Mouse (Mus musculus): ENCODE results near the gene Kank3. TPM values are rescaled to one million over a fixed set of nuclear protein-coding genes. Genes with fewer than 3 reads are reported as not detected.

Gene Kank3
- polyA plus RNA-seq (2015; fragmentation: Nextera tagmentation; extraction: Ambion mirVana) = 44.1 and 52.6 TPM in 2 replicates

- Histone ChIP-seq H3K27ac (peak within 1 kb of the TSS; percentile 75), H3K4me2 (peak within 1 kb of the TSS; percentile 80), H3K9me3 (replicated peaks) (no peaks in the 10 kb centered on the region), H3K4me3 (peak within 1 kb of the TSS; percentile 57), H3K9ac (peak within 1 kb of the TSS; percentile 45), H3K4me1 (replicated peaks) (peaks cover 26% of the 10 kb centered on the region), H3K27me3 (peaks cover 39% of the 10 kb centered on the region), H3K36me3 (no peaks in the 10 kb centered on the region)
- WGBS = under 1% methylated on average over 36 of the region's 36 CpGs
- peak; percentile 94 for ATAC-seq (replicated peaks; ENCODE audit: insufficient number of reproducible peaks, insufficient read depth, low FRiP score, low read depth)
Measured at GRCm38 (mm10) chr17:33810334-33811141, at the start of gene Kank3. Kank3 (plus strand) TSS chr17:33810519.

GRCm38 (mm10) chr17:33766389-33766788 lies 43.9 kb upstream of the Kank3 start:
- H3K36me3 ChIP-seq = no peaks in the 10 kb centered on the region
- no peaks in the 10 kb centered on the region for H3K9me3 ChIP-seq (replicated peaks)
- no peak overlapping the region for H3K9ac ChIP-seq
- H3K4me3 ChIP-seq = no peak overlapping the region
- ATAC-seq (replicated peaks; ENCODE audit: insufficient number of reproducible peaks, insufficient read depth, low FRiP score, low read depth) = no peak
- no peaks in the 10 kb centered on the region for H3K4me1 ChIP-seq (replicated peaks)
- 0 out of 2 replicates have a peak, but pooled peaks cover 2% of the 10 kb centered on the region for H3K27me3 ChIP-seq
- no peak overlapping the region for H3K27ac ChIP-seq
- WGBS = 63% methylated on average over 3 of the region's 3 CpGs
- H3K4me2 ChIP-seq = no peak overlapping the region

DNA sequence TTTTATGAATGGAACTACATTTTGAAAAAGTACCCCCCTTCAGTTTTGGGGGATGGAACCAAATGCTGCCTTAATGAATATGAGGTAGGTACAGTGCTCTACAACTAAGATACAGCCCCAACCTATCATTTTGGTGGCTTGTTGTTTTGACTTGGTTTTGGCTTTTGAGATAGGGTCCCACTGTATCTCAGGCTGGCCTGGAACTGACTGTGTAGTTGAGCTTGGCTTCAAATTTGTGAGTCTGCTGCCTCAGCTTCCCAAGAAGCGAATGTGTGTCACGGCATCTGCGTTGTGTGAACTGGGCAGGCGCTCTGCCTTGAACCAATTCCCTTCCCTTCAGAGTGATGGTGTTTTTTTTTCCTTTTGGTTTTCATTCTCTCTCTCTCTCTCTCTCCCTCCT lies 38.7 kb upstream of the Kank3 start:
- ATAC-seq (replicated peaks; ENCODE audit: insufficient number of reproducible peaks, insufficient read depth, low FRiP score, low read depth) = no peak
- no peaks in the 10 kb centered on the region for H3K4me1 ChIP-seq (replicated peaks)
- H3K9me3 ChIP-seq (replicated peaks) = no peaks in the 10 kb centered on the region
- no peak overlapping the region for H3K4me2 ChIP-seq
- H3K27ac ChIP-seq = no peak overlapping the region
- WGBS = 91% methylated on average over 4 of the region's 4 CpGs
- H3K27me3 ChIP-seq = 0 out of 2 replicates have a peak, but pooled peaks cover 3% of the 10 kb centered on the region
- H3K9ac ChIP-seq = no peak overlapping the region
- peaks cover 6% of the 10 kb centered on the region; the same call in 1 of the 2 replicates for H3K36me3 ChIP-seq
- no peak overlapping the region for H3K4me3 ChIP-seq

DNA sequence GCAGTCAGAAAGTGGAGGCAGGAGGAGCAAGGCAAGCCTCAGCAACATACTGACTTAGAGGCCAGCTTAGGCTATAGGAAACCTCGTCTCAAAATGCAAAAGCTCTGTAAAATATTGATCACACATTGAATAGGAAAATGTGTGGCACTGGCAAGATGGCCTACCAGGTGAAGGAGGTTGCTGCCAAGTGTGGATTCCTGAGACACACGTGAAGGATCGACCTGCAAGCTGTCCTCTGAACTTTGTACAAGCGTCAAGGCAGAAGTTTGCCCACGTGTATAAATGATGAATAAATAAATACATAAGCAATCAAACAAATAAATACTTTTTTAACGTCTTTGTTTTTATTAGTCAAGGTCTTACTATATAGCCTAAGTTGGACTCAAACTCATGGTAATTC lies 36.9 kb upstream of the Kank3 start:
- Histone ChIP-seq H3K4me2 (no peak overlapping the region), H3K27me3 (0 out of 2 replicates have a peak, but pooled peaks cover 3% of the 10 kb centered on the region), H3K9ac (no peak overlapping the region), H3K9me3 (replicated peaks) (no peaks in the 10 kb centered on the region), H3K4me3 (no peak overlapping the region), H3K27ac (no peak overlapping the region), H3K36me3 (peaks cover 11% of the 10 kb centered on the region; the same call in 1 of the 2 replicates), H3K4me1 (replicated peaks) (peaks cover 5% of the 10 kb centered on the region)
- no peak for ATAC-seq (replicated peaks; ENCODE audit: insufficient number of reproducible peaks, insufficient read depth, low FRiP score, low read depth)
- WGBS = 79% methylated on average over 6 of the region's 6 CpGs

- Histone ChIP-seq H3K4me1 (replicated peaks) (peaks cover 11% of the 10 kb centered on the region), H3K36me3 (peaks cover 11% of the 10 kb centered on the region; the same call in 1 of the 2 replicates), H3K9me3 (replicated peaks) (no peaks in the 10 kb centered on the region), H3K9ac (no peak overlapping the region), H3K4me2 (no peak overlapping the region), H3K4me3 (no peak overlapping the region), H3K27ac (no peak overlapping the region), H3K27me3 (0 out of 2 replicates have a peak, but pooled peaks cover 3% of the 10 kb centered on the region)
- WGBS = 83% methylated on average over 6 of the region's 6 CpGs
- ATAC-seq (replicated peaks; ENCODE audit: insufficient number of reproducible peaks, insufficient read depth, low FRiP score, low read depth) = no peak
Measured at GRCm38 (mm10) chr17:33773871-33774572, 36.3 kb upstream of the Kank3 start.

DNA sequence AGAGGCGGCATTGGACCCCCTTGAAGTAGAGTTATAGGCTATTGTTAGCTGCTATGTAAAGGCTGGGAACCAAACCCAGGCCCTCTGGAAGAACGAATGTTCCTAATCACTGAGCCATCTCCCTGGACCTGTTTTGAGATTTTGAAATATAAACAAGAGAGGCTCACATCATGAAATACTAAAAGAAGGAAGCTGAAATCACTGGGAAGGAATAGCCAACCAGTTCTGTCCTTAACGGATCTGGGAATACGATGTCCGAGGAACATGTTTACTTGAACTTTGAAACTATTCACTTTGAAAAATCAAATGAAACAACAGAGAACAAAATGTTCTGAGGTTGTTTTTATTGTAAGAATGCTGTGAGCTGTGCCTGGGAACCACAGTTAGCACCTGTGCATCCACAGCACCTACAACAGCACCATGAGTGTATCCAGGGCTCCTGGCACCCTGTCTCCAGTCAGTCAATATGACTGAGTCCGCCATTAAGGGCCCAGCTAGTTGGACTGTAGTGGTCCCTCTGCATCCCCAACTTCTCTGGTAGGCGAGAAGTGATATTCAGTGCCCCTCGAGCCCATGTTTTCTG lies 35.7 kb upstream of the Kank3 start:
- ATAC-seq (replicated peaks; ENCODE audit: insufficient number of reproducible peaks, insufficient read depth, low FRiP score, low read depth) = no peak
- 85% methylated on average over 8 of the region's 8 CpGs for WGBS

GRCm38 (mm10) chr17:33775287-33775686 lies 35.0 kb upstream of the Kank3 start:
- no peak overlapping the region for H3K4me3 ChIP-seq
- H3K9ac ChIP-seq = no peak overlapping the region
- H3K27me3 ChIP-seq = 0 out of 2 replicates have a peak, but pooled peaks cover 3% of the 10 kb centered on the region
- WGBS = 92% methylated on average over 4 of the region's 4 CpGs
- peaks cover 24% of the 10 kb centered on the region for H3K4me1 ChIP-seq (replicated peaks)
- no peak overlapping the region for H3K27ac ChIP-seq
- H3K9me3 ChIP-seq (replicated peaks) = no peaks in the 10 kb centered on the region
- H3K36me3 ChIP-seq = peaks cover 11% of the 10 kb centered on the region; the same call in 1 of the 2 replicates
- no peak for ATAC-seq (replicated peaks; ENCODE audit: insufficient number of reproducible peaks, insufficient read depth, low FRiP score, low read depth)
- no peak overlapping the region for H3K4me2 ChIP-seq

More for the DNA sequence above, 35.7 kb upstream of the Kank3 start:
- peaks cover 11% of the 10 kb centered on the region; the same call in 1 of the 2 replicates for H3K36me3 ChIP-seq
- H3K4me2 ChIP-seq = no peak overlapping the region
- H3K27me3 ChIP-seq = 0 out of 2 replicates have a peak, but pooled peaks cover 3% of the 10 kb centered on the region
- no peak overlapping the region for H3K4me3 ChIP-seq
- H3K9me3 ChIP-seq (replicated peaks) = no peaks in the 10 kb centered on the region
- H3K9ac ChIP-seq = no peak overlapping the region
- H3K4me1 ChIP-seq (replicated peaks) = peaks cover 18% of the 10 kb centered on the region
- no peak overlapping the region for H3K27ac ChIP-seq

GRCm38 (mm10) chr17:33779271-33779966 lies 30.9 kb upstream of the Kank3 start:
- peak overlapping the region; percentile 32 for H3K4me3 ChIP-seq
- no peak overlapping the region for H3K9ac ChIP-seq
- ATAC-seq (replicated peaks; ENCODE audit: insufficient number of reproducible peaks, insufficient read depth, low FRiP score, low read depth) = peak; percentile 89
- WGBS = 27% methylated on average over 9 of the region's 9 CpGs
- no peaks in the 10 kb centered on the region for H3K27me3 ChIP-seq
- no peaks in the 10 kb centered on the region for H3K9me3 ChIP-seq (replicated peaks)
- H3K4me2 ChIP-seq = peak overlapping the region; percentile 78
- peak overlapping the region; percentile 91 for H3K27ac ChIP-seq
- peaks cover 11% of the 10 kb centered on the region; the same call in 1 of the 2 replicates for H3K36me3 ChIP-seq
- peaks cover 59% of the 10 kb centered on the region for H3K4me1 ChIP-seq (replicated peaks)

DNA sequence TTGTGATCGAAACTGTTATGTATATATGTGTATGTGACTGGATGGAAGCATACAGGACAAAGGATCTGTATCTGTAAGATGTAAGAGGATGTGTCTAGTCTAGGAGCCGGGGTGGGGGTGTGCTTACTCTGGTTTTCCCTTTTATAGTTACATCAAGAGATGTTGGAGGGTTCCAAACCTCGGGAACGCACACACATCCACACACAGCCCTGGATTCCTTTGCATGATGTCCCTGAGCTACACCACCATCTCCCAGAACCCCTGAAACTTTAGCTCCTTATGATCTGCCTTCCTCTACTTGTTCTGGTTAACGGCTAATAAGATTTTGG lies 30.4 kb upstream of the Kank3 start:
- Histone ChIP-seq H3K27ac (peak overlapping the region; percentile 91), H3K36me3 (peaks cover 9% of the 10 kb centered on the region; the same call in 1 of the 2 replicates), H3K4me2 (peak overlapping the region; percentile 78), H3K27me3 (no peaks in the 10 kb centered on the region), H3K9me3 (replicated peaks) (no peaks in the 10 kb centered on the region), H3K9ac (no peak overlapping the region), H3K4me1 (replicated peaks) (peaks cover 59% of the 10 kb centered on the region), H3K4me3 (peak overlapping the region; percentile 32)
- 80% methylated on average over 5 of the region's 5 CpGs for WGBS
- no peak for ATAC-seq (replicated peaks; ENCODE audit: insufficient number of reproducible peaks, insufficient read depth, low FRiP score, low read depth)

DNA sequence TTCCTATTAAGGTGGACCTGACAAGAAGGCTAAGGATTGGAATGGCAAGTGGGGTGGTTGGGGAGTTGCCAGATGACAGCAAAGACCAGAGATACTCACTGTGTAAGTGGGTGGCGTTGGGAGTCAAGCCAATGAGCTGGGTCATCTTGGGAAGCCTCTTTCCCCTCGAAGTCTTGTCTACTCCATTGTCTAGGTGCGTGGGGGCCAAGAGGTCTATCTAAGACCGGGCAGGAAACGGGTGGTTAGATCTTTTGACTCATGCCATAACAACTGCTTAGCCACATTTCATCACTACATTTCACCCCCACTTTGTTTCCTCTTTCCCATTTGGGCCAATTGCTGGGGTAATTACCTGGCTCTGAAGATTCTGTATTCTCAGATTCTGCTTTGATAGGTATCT lies 29.9 kb upstream of the Kank3 start:
- WGBS = 66% methylated on average over 5 of the region's 5 CpGs
- ATAC-seq (replicated peaks; ENCODE audit: insufficient number of reproducible peaks, insufficient read depth, low FRiP score, low read depth) = no peak
- H3K27ac ChIP-seq = peak overlapping the region; percentile 91
- no peak overlapping the region; the same call in 1 of the 2 replicates for H3K9ac ChIP-seq
- peak overlapping the region; percentile 78 for H3K4me2 ChIP-seq
- H3K36me3 ChIP-seq = peaks cover 5% of the 10 kb centered on the region; the same call in 1 of the 2 replicates
- H3K4me3 ChIP-seq = peak overlapping the region; percentile 46
- no peaks in the 10 kb centered on the region for H3K27me3 ChIP-seq
- H3K9me3 ChIP-seq (replicated peaks) = no peaks in the 10 kb centered on the region
- H3K4me1 ChIP-seq (replicated peaks) = peaks cover 63% of the 10 kb centered on the region

All from heart, embryonic 15.5 days (tissue).